Mouse (Mus musculus): ENCODE data around the gene Pigb.

The Pigb gene

GRCm38 (mm10) chr9:72996167-72996566 is 44.0 kb downstream of the Pigb start:
- no peak for DNase-seq (ENCODE audit: extremely low spot score, low spot score)

GRCm38 (mm10) chr9:72992576-72992975 is 47.6 kb downstream of the Pigb start:
- no peak for DNase-seq (ENCODE audit: extremely low spot score, low spot score)

GRCm38 (mm10) chr9:72991420-72991819 is 48.8 kb downstream of the Pigb start:
- DNase-seq (ENCODE audit: extremely low spot score, low spot score), result no peak

- no peak for DNase-seq (ENCODE audit: extremely low spot score, low spot score)
These were observed 51.5 kb downstream of the Pigb start for GRCm38 (mm10) chr9:72988706-72989105.

- DNase-seq (ENCODE audit: extremely low spot score, low spot score), result no peak
These were observed 52.5 kb downstream of the Pigb start for GRCm38 (mm10) chr9:72987703-72988102.

- peak; percentile 97 for DNase-seq (ENCODE audit: extremely low spot score, low spot score)
These were observed 54.6 kb downstream of the Pigb start, which contains the start of the genes Ccpg1os and Ccpg1 for GRCm38 (mm10) chr9:72985250-72986220. Ccpg1os (minus strand) TSS chr9:72985382. Ccpg1 (plus strand) TSS chr9:72985429.

- no peak for DNase-seq (ENCODE audit: extremely low spot score, low spot score)
These were observed 57.1 kb downstream of the Pigb start for GRCm38 (mm10) chr9:72983066-72983465.

- DNase-seq (ENCODE audit: extremely low spot score, low spot score), result no peak
These were observed 64.9 kb downstream of the Pigb start for GRCm38 (mm10) chr9:72975242-72975641.

- DNase-seq (ENCODE audit: extremely low spot score, low spot score), result no peak
These were observed 65.4 kb downstream of the Pigb start for GRCm38 (mm10) chr9:72974734-72975133.

- DNase-seq (ENCODE audit: extremely low spot score, low spot score), result no peak
These were observed 67.2 kb downstream of the Pigb start for GRCm38 (mm10) chr9:72972984-72973383.

- DNase-seq (ENCODE audit: extremely low spot score, low spot score), result no peak
These were observed 67.7 kb downstream of the Pigb start for GRCm38 (mm10) chr9:72972435-72972834.

- DNase-seq (ENCODE audit: extremely low spot score, low spot score), result no peak
These were observed 70.3 kb downstream of the Pigb start for GRCm38 (mm10) chr9:72969874-72970273.

- DNase-seq (ENCODE audit: extremely low spot score, low spot score), result no peak
These were observed 71.7 kb downstream of the Pigb start for GRCm38 (mm10) chr9:72968349-72969061.

- no peak for DNase-seq (ENCODE audit: extremely low spot score, low spot score)
These were observed 78.2 kb downstream of the Pigb start for GRCm38 (mm10) chr9:72961959-72962358.

GRCm38 (mm10) chr9:72961346-72961745 is 78.8 kb downstream of the Pigb start:
- DNase-seq (ENCODE audit: extremely low spot score, low spot score), result no peak

GRCm38 (mm10) chr9:72958521-72959450 is 81.4 kb downstream of the Pigb start, which contains the start of the genes Dyx1c1 and Gm44503:
Dyx1c1 (plus strand) TSS chr9:72958785.
Gm44503 (plus strand) TSS chr9:72958852.
- peak; percentile 88 for DNase-seq (ENCODE audit: extremely low spot score, low spot score)
